Mouse (Mus musculus) brain, adult 2 months (tissue): ENCODE data around the gene Ankfn1.
A peak's percentile ranks its signal among the peaks of the same experiment; 100 is the strongest.

Experiments used
- DNase-seq: peaks from one replicate; pipeline ENCODE4 v3.0.0; 2011; ENCODE audit warnings: low read depth, low spot score

Ankfn1 gene

GRCm38 (mm10) chr11:89777431-89777830 lies at the start of gene Ankfn1:
Ankfn1 (minus strand) TSS chr11:89777653.
- peak; percentile 18 for DNase-seq

GRCm38 (mm10) chr11:89823661-89824446 lies 46.4 kb upstream of the Ankfn1 start:
- no peak for DNase-seq

GRCm38 (mm10) chr11:89818594-89818993 lies 41.1 kb upstream of the Ankfn1 start:
- no peak for DNase-seq

GRCm38 (mm10) chr11:89811403-89811802 lies 34.0 kb upstream of the Ankfn1 start:
- DNase-seq: no peak

- DNase-seq: no peak
These were observed 30.5 kb upstream of the Ankfn1 start for GRCm38 (mm10) chr11:89807998-89808397.

- peak; percentile 25 for DNase-seq
These were observed 27.4 kb upstream of the Ankfn1 start for GRCm38 (mm10) chr11:89804822-89805221.

- no peak for DNase-seq
These were observed 26.5 kb upstream of the Ankfn1 start for GRCm38 (mm10) chr11:89803974-89804373.

- no peak for DNase-seq
These were observed 15.3 kb upstream of the Ankfn1 start for GRCm38 (mm10) chr11:89792709-89793108.

- DNase-seq: peak; percentile 16
These were observed 1.4 kb downstream of the Ankfn1 start for GRCm38 (mm10) chr11:89776070-89776469.

- DNase-seq: no peak
These were observed 2.5 kb downstream of the Ankfn1 start for GRCm38 (mm10) chr11:89774913-89775312.

- DNase-seq: no peak
These were observed 4.5 kb downstream of the Ankfn1 start for GRCm38 (mm10) chr11:89772941-89773340.

- DNase-seq: peak; percentile 15
These were observed 11.7 kb downstream of the Ankfn1 start for GRCm38 (mm10) chr11:89765770-89766148.

- no peak for DNase-seq
These were observed 12.3 kb downstream of the Ankfn1 start for GRCm38 (mm10) chr11:89765014-89765769.

- DNase-seq: no peak
These were observed 43.3 kb downstream of the Ankfn1 start for GRCm38 (mm10) chr11:89733973-89734693.

GRCm38 (mm10) chr11:89733526-89733925 lies 43.9 kb downstream of the Ankfn1 start:
- no peak for DNase-seq

GRCm38 (mm10) chr11:89720847-89721246 lies 56.6 kb downstream of the Ankfn1 start:
- peak; percentile 75 for DNase-seq

- DNase-seq: peak; percentile 13
These were observed 58.9 kb downstream of the Ankfn1 start for GRCm38 (mm10) chr11:89718491-89718982.

- no peak for DNase-seq
These were observed 61.1 kb downstream of the Ankfn1 start for GRCm38 (mm10) chr11:89716351-89716750.

GRCm38 (mm10) chr11:89708526-89708925 lies 68.9 kb downstream of the Ankfn1 start:
- no peak for DNase-seq

GRCm38 (mm10) chr11:89696431-89697403 lies 80.7 kb downstream of the Ankfn1 start:
- peak; percentile 48 for DNase-seq

- DNase-seq: no peak
These were observed 83.8 kb downstream of the Ankfn1 start for GRCm38 (mm10) chr11:89693686-89694085.
